Mouse (Mus musculus): ENCODE data around the gene B3glct.

B3glct gene

DNA sequence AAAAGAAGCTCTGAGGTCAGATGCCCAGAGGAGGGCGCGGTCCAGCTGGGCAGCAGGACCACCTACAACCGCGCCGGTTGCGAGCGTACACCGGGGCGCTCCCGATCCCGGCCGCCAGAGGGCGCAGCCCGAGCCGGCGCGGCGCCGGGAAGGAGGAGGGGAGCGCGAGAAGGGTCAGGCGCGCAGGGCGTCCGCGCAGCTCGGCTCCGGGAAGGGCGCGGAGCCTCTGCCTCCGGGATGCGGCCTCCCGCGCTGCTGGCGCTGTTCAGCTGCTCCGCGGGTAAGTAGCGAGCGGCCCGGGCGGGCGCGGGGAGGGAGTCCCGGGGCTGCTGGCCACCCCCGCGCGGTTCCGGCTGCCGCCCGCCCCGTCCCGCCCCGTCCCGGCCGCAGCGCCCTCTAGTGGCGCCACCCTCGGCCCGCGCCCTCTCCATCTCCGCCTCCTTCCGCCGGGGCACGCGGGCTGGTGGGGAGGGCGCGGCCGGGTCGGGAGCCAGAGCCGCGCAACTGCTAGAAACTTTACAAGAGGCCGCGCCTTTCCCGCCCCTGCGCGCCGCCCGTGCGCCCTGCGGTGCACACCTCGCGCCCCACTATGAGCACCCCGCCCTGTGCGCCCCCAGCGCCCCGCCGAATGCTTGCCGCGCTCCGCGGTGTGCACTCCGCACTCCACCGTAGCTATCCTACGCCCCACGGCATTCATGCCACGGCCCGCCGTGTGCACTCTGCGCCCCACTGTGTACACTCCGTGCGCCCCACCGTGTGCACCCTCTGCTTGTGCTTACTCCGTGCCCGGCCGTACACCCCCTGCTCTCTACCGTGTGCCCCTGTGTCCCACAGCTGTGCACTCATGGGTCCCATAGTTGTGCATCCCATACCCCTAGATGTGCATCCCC, at the start of gene B3glct:
Gene B3glct (plus strand): TSS at position 131 of the 890 bp plus-strand sequence.
- DNase-seq (ENCODE audit: low read depth): peak; percentile 92

DNA sequence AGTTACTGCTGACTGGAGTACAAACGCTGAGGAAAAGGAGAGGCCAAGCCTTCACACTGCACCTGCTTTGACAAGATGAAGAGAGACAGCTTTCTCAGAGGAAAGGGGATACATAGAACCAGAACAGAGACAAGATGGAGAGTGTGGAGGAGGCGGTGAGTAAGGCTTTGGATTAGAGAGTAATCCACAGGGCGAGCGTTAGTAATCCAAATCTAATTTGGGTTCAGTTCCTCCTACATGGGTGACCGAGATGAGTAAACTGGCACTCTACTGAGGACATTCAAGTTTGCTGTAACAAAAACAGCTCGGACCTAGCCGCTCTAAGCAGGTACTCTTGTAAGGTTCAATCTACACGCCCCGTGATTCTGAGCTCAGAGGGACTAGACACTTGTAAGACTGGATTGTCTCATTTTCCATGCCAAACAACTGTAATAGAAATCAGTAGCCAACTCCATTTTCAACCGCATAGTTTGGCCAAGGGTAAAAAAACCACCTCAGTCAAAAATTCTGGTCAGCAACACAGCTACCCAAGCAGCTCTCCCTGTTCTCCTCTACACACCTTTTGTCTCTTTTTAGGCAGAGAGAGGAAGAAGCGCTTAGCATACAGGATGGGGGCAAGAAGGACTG, 43.5 kb upstream of the B3glct start:
- peak; percentile 29 for DNase-seq (ENCODE audit: low read depth)

DNA sequence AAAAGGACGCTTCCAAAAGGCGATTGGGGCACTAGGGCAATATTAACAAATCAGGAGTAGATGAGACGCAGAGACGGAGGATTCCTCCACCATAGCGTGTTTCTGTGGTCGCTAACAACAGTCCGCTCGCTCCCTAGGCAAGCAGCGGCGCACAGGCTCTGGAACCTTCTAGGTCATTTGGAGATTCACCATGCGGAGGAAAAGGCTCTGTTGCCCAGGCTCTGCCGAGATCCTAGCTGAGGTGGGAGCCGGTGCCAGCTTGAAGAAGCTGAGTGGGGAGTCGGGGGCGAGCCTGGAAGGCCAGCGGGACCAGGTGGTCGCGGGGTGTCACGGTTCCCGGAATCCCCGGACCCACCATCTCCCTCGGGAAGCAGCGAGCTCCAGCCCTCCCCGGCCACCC, 42.5 kb upstream of the B3glct start:
- peak; percentile 52 for DNase-seq (ENCODE audit: low read depth)

DNA sequence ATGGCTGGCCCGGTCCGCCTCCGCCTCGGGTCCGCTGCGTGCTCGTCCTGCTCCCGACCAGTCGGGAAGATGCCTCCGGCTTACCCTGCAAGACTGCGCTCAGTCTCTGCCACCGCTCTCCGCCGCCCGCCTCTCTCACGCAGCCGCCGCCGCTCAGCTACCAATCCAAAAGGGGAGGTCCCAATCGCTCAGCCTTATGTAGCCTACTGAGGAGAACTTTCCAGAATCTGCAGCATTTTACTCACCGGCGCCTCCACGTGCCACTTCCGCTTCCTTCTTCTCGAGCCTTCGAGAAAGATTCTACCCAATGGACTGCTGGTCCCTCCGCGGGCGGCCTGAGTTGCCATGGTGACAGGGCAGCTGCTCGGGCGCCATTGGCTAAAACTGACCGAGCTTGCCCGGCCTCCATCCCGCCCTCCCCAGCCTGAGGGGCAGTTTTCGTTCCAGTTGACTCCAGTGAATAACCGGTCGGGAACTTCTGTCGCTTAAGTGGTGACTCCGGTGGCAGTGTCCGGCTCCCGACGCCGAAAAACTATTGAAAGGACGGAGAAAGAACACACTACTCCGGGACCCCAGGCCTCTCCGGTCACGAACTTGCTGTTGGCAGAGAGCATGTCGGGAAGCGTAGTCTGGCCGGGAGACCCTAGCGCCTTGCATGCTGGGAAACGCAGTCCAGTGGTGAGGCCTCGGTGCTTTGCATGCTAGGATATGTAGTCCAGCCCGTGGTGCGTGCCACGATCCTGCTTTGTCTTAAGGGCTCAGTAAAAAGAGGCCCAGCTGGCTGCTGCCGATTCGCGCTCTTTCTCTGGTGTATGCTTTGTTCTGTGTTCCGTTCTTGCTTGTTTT, 41.7 kb upstream of the B3glct start, which contains the start of gene Hsph1:
Gene Hsph1 (minus strand): TSS at position 302 of the 846 bp plus-strand sequence.
- peak; percentile 99 for DNase-seq (ENCODE audit: low read depth)

DNA sequence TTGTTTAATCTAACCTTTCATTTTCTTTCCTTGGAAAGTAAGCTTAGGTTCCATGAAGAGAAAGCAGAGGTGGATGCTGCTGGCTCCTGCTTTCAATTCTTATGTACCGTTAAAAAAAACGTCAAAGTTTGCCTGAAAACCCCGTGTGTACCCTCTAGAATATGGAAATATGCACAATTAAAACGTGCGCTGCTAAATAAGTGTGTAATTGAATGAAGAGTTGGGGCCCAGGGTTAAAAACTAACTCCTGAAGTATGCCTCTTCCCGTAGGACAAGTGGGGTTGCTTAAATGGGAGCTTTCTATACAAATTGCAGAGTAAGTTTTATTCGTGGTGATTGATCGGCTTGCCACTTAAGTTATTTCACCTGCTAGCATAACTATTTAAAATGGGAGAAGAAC, 40.7 kb upstream of the B3glct start:
- no peak for DNase-seq (ENCODE audit: low read depth)

DNA sequence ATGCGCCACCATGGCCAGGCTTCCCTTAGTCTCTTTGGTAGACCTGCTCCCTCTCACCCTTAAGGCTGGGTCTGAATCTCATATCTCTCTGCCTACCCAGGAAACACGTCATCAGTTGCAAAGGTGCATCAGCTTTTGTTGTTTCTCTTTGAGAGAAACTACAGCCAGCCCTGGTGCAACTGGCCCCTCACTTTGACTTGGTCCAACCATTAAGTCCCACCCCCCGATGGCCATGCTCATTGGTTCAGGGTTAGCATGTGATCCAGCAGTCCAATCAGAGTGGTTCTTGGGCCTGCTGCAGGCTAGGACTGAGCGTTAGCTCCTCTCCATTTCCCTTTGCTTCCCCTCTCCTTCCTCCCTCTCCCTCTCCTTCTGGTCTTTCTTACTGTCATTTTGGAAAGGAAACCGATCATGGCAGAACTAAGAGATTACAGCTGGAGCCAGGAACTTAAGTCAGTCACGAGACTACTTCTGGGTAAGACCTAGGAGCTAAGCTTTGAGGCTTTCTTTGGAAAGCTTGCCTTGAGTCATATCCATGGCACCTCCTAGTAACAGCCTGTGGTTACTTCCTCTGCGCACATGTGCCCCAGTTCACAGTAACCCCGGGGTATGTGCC, 36.6 kb upstream of the B3glct start:
- no peak for DNase-seq (ENCODE audit: low read depth)

DNA sequence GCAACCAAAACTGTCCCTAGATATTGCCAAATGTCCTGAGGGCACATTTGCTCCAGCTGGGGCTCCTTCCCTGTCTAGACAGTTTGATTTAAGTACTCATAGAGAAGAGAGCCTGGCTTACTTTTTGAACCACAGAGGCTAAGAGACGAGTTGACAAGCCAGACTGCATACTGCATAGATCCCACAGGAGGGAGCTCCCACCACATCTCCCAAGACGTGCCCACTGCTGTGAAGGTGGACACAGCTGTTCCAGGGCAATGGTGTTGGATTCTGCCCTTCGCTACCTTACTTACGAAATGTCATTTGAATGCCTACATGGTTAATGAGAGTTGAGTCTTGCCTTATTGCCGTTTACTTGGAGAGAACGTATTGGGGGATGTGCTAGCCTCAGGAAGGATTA, 35.7 kb upstream of the B3glct start:
- no peak for DNase-seq (ENCODE audit: low read depth)

DNA sequence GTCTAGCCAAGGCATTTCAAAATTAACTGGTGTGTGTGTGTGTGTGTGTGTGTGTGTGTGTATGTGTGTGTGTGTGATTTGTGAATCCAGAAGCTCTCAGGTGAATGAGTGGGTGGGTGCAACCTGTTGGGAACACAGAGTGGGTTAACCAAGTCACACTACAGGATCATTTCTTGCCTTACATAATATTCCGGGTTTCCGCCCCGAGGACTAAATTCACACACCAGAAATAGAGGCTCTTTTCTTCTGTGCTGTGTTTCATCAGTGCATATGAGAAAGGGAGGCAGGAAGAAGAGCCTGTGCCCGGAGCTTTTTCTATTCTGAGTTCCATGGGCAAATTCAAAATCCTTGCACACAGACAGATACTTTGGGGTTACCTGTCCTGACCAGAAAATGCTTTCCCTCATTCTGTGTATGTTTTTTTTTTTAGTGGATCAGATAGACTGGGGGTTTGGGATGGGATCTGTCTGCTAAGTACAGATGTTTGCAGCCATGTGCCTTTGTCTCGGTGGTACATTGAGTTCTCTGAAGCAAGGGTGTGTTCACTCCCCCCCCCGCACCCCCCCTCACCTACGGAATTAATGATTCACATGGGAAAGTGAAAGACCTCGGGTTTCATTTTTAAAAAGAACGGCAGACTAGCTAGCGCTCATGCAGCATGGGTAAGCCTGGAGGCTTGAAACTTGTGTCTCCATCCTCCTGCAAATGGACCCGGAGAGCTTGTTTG, 35.1 kb upstream of the B3glct start:
- DNase-seq (ENCODE audit: low read depth): no peak

DNA sequence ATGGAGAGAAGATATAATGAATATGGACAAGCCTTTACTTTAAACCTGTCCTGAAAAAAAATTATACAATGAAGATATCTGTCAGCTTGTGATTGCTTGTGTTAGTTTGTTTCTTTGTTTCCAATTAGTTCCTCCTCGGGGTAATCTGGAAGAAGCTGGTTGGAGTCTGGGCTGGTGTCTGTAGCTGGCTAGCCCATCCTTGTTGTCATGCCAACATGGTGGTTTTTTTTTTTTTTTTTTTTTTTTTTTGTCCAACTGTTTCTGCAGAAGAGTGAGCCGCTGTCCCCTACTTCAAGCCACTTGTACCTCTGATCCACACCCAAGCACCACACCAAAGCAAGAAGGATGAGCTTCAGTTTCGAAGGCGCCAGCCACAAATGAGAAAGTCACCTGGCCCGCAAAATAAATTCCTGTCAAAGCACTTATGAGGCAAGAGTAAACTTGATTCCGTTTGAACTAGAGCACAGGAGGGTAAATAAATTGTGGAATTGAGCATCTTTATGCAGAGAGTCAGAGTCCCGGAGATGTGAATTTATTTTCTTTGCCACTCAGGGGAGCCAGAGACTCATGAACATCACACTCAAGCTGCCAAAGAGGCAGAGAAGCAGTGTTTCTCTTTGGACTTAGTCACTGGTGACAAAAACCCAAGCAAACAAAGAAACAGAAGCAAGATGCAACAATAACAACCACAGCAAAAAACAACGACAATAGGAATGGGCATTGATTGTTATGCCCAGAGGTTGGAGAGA, 30.5 kb upstream of the B3glct start:
- DNase-seq (ENCODE audit: low read depth): no peak

DNA sequence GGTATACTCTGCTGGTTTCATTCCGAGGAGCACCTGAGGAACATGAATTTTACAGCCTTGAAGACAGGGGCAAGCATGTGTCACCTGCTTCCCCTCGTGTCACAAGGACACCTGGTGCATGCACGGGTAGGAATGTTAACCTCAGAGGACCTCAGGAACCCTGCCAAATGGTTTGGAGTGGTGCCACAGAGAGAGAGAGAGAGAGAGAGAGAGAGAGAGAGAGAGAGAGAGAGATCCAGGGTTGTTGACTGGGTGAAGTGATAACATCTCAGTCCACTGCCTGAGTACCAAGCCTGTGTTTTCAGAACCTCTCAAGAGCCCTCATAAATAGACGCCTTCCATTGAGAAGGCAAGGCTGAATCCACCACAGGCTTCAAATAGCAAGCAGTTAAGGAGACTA, 29.8 kb upstream of the B3glct start:
- no peak for DNase-seq (ENCODE audit: low read depth)

DNA sequence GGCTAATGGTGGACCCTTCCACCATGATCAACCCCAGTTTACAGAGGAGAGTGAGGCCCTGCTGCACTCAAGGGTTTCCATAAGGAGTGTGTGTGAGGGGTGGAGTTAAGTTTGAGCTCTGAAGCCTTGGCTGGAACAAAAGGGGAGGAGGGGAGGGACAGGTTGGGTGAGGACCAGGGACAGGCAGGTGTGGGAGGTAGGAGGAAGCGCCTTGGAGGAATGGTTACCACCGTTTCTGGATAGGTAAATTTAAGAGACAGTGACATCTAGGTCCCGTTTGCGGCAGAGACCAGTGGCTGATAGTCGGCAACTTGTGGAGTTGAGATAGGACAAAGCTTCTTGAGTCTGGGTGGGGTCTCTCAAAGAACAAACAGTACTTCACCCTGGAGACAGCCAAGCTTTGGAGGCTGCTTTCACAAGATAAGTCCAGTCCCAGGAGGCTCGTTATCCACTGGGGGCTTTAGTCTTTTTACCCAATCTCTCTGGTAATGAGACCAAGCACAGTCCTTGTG, 29.1 kb upstream of the B3glct start:
- no peak for DNase-seq (ENCODE audit: low read depth)

DNA sequence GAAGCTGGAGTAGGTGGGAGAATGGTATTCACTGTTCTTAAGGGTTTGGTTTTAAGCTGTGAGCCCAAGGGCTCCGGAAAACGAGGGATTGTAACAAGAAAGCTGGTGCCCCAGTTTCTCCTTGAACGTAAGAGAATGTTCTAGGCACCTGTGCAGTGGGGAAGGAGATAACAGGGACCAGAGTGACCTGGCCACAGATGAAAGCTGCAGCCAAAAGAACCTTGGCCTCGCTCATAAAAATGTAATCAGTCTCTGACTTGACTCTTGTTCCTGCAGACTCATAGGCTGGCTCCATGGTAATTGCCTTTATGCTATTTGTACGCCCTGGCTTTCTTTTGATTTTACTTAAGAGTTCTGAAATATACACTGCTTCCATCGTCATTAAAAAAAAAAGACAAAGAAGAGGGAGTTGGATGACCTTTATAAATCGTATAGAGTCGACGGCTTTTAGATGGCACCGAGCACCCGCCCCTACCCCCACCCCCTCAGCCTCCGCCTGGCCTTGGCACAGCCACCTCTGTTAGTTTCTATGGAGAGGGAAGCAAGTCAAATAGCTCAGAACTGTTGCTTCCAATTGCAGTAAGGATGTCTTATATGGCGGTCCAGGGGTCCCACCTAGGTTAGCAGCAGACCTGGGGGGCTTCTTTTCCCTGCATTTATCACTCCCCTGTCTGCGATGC, 28.4 kb upstream of the B3glct start:
- no peak for DNase-seq (ENCODE audit: low read depth)

DNA sequence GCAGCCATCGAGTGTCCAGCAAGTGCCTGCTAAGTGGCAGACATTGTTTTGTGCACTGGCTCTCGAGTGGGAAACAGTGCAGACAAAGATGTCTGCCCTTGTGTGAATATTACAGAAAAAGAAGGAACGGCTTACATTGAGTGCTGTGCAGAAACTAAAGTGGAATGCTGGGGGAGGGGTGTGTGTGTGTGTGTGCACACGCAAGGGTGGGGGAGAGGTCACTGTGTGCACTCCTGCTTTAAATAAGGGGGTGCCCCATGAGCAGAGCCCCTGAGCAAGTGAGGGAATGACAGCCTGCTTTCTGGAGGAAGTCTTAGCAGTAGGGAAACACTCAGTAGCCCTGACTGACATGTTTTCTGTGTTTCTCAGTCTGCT, 27.9 kb upstream of the B3glct start:
- DNase-seq (ENCODE audit: low read depth): no peak

DNA sequence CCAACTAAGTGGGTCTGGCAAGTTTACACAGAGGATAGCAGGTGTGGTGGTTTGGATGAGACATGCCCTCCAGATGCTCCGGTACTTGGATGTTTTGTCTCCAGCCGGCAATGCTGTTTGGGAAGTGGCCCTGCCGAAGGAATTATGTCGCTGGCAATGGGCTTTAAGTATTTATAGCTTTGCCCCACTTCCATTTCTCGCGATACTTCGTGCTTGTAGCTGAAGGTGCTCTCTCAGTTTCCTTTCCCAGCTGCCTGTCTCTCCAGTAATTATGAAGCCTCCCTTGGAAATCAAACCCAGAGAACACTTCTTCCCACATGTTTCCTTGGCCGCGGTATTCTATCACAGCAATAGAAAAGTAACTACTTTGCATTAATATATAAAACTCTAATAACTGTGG, 22.4 kb upstream of the B3glct start:
- DNase-seq (ENCODE audit: low read depth): no peak

DNA sequence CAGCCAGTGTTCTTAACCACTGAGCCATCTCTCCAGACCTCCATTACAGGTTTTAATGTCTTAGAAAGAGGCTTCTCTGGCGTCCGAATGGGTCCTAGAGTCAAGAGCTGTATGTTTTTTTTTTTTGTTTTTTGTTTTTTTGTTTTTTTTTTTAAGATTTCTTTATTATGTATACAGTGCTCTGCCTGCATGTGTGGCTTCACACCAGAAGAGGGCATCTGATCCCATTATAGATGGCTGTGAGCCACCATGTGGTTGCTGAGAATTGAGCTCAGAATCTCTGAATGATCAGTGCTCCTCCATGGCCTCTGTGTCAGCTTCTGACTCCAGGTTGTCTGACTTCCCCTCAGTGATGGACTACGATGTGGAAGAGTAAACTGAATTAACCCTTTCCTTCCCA, 20.0 kb upstream of the B3glct start:
- DNase-seq (ENCODE audit: low read depth): no peak

DNA sequence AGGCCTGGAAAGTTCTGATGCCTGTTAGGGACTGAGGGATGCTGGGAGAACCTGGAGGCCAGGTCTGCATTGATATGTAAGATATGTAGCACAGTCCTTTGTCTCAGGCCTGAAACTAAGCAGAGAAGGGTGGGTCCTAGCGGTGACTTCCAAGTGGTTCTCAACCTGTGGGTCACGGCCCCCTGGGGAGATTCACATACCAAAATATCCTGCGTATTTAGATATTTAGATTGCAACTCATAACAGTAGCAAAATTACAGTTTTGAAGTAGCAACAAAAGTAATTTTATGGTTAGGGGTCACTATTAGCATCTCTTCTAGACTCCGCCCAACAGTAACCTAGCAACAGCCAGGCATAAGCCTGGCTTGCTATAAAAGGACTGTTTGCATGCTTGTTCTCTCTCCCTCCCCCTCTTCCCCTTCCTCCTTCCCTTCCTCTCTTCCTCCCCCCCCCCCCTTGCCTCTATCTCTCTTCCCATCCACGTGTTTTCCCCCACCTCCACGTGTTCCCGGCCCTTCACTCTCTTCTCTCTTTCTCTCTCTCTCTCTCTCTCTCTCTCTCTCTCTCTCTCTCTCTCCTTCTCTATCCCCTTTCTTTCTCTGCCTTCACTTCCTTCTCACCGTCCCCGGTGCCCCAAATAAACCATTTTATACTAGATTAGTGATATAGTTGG, 19.2 kb upstream of the B3glct start:
- no peak for DNase-seq (ENCODE audit: low read depth)

DNA sequence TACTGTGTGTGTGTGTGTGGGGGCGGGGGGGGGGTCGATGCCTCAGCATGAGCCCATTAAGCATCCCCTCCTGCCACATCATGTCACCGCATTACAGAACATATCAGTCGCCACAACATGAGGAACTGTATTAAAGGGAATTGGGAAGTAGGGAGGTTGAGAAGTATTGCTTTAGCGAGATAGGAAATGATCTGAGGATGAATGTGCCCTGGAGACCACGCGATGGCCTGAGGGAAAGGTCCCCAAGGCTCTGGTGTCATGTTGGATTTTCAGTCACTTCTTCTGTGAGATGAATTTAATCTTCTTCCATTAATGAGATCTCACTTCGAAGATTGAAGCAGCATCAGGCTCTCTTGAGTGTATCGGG, 18.6 kb upstream of the B3glct start:
- DNase-seq (ENCODE audit: low read depth): no peak

DNA sequence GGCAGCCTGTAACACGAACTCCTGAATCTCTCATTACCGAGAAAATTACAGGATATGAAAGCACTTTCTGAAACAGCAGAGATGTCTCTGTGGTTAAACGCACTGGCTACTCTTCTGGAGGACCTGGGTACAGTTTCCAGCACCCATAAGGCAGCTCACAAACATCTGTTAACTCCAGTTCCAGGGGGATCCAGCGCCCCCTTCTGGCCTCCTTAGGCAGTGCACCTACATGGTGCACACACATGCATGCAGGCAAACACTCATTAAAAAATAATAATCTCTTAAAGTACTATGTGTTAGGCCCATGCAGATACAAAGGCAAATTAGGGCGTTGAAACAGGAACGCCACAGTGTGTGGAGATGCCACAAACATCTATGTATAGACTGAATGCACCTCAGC, 16.6 kb upstream of the B3glct start:
- no peak for DNase-seq (ENCODE audit: low read depth)

DNA sequence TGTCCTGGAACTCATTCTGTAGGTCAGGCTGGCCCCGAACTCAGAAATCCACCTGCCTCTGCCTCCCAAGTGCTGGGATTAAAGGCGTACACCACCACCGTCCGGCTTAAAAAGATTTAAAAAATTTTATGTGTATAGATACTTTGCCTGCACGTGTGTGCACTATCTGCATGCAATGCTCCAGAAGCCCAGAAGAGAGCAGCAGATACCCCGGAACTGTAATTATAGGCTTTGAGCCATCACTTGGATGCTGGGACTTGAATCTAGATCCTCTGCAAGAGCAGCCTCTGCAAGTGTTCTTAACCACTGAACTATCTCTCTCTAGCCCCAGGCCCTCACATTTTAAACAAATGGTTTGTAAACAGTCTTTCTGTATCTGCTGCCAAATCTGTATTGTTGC, 15.1 kb upstream of the B3glct start:
- DNase-seq (ENCODE audit: low read depth): no peak

DNA sequence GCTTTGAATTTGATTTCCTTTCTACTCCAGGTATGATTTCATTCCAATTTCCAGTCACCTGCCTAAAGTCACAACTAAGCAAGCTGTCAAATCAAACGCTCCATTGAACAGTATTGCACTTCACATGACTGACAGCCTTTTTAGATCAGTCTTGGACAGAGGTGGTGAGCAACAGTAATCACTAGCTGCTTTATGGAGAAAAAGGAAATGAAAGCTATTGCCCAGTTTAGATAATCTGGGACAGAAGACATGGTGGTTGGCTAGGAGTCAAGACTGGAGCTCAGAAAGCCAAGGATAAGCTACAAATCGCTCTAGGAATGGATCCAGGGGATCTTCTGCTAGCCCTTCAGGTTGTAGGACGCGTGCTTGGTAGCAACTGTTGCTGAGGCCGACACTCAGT, 14.6 kb upstream of the B3glct start:
- DNase-seq (ENCODE audit: low read depth): no peak

Measured in induced T-regulatory cell, adult 2 months (primary cell).